Mouse (Mus musculus) lung, postnatal 0 days (tissue): ENCODE measurements around the gene Ttll9. TPM values are rescaled to one million over a fixed set of nuclear protein-coding genes. Genes with fewer than 3 reads are reported as not detected.

ENCODE experiments used
- ATAC-seq: fragments of 200-750 bp; cut with Nextera tagmentation; 2 replicates; pipeline ENCODE4 v1.8.0; 2017; ENCODE audit warnings: moderate library complexity
- DNase-seq: peaks from one replicate; pipeline ENCODE4 v3.0.0-alpha.2; 2016; ENCODE audit warnings: low spot score
- H3K27ac ChIP-seq: fragments of 300-500 bp; sonication (generic); 2 replicates; pipeline ENCODE4 v1.5.1; 2014; ENCODE audit warnings: antibody characterized with exemption, mild to moderate bottlenecking, low read length, mixed read lengths
- H3K27me3 ChIP-seq: fragments of 300-500 bp; sonication (generic); replicated peaks from 2 replicates; pipeline ENCODE4 v1.6.1; 2014; ENCODE audit warnings: low read length, mixed read lengths; ENCODE audit not compliant: insufficient read depth
- H3K36me3 ChIP-seq: fragments of 300-500 bp; sonication (generic); 2 replicates; pipeline ENCODE4 v1.6.1; 2014; ENCODE audit warnings: low read length, mixed read lengths; ENCODE audit not compliant: insufficient read depth
- H3K4me1 ChIP-seq: fragments of 300-500 bp; sonication (generic); 2 replicates; pipeline ENCODE4 v1.6.1; 2014; ENCODE audit warnings: antibody characterized with exemption, low read depth, low read length, mixed read lengths; ENCODE audit not compliant: insufficient read depth
- H3K4me2 ChIP-seq: fragments of 300-500 bp; sonication (generic); replicated peaks from 2 replicates; pipeline ENCODE4 v1.6.1; 2014; ENCODE audit warnings: low read depth, mild to moderate bottlenecking, low read length, moderate library complexity, mixed read lengths
- H3K4me3 ChIP-seq: fragments of 300-500 bp; sonication (generic); 2 replicates; pipeline ENCODE4 v1.5.1; 2014; ENCODE audit warnings: low read depth, low read length
- H3K9ac ChIP-seq: fragments of 300-500 bp; sonication (generic); replicated peaks from 2 replicates; pipeline ENCODE4 v1.6.1; 2014; ENCODE audit warnings: low read depth, mild to moderate bottlenecking
- H3K9me3 ChIP-seq: fragments of 300-500 bp; sonication (generic); 2 replicates; pipeline ENCODE4 v1.6.1; 2016; ENCODE audit warnings: low read length, mixed read lengths
- CTCF ChIP-seq: IDR thresholded peaks from 2 replicates; pipeline ENCODE4 v1.5.1; 2016; ENCODE audit warnings: antibody characterized with exemption, mild to moderate bottlenecking
- EP300 ChIP-seq: IDR thresholded peaks from 2 replicates; pipeline ENCODE4 v1.6.1; 2016; ENCODE audit warnings: antibody characterized with exemption, mild to moderate bottlenecking, control low read depth
- WGBS: fragments of 180-500 bp; shearing (Covaris S2); extraction: QIAGEN DNeasy Blood & Tissue Kit; methylation state at CpG from one replicate; pipeline ENCODE4 v1.1.7; 2014; 5-methylcytosine and 5-hydroxymethylcytosine counted together
- polyA plus RNA-seq: library from polyadenylated mRNA; unstranded; fragments of >200 nt; fragmentation: Nextera tagmentation; extraction: Ambion mirVana; gene quantifications from 2 replicates; pipeline ENCODE4 v1.2.1, GENCODE M21; 2015

Ttll9 gene
- polyA plus RNA-seq, 1 experiment from 2014 or later: 1.1 TPM

GRCm38 (mm10) chr2:153032973-153033372 lies 70.7 kb downstream of the Ttll9 start:
- Histone ChIP-seq H3K9me3 (no peaks in the 10 kb centered on the region), H3K4me2 (no peak overlapping the region), H3K9ac (no peak overlapping the region), H3K27me3 (peaks cover 24% of the 10 kb centered on the region), H3K36me3 (no peaks in the 10 kb centered on the region), H3K4me1 (no peaks in the 10 kb centered on the region), H3K4me3 (no peak overlapping the region), H3K27ac (no peak overlapping the region)
- ATAC-seq (no peak), DNase-seq (no peak)
- WGBS: 21% methylated on average over 4 of the region's 4 CpGs
- TF ChIP-seq CTCF (no peak), EP300 (no peak)

GRCm38 (mm10) chr2:153033545-153034230 lies 71.4 kb downstream of the Ttll9 start:
- no peak overlapping the region for H3K27ac ChIP-seq
- WGBS: 63% methylated on average over 5 of the region's 5 CpGs
- H3K27me3 ChIP-seq: peaks cover 24% of the 10 kb centered on the region

DNA sequence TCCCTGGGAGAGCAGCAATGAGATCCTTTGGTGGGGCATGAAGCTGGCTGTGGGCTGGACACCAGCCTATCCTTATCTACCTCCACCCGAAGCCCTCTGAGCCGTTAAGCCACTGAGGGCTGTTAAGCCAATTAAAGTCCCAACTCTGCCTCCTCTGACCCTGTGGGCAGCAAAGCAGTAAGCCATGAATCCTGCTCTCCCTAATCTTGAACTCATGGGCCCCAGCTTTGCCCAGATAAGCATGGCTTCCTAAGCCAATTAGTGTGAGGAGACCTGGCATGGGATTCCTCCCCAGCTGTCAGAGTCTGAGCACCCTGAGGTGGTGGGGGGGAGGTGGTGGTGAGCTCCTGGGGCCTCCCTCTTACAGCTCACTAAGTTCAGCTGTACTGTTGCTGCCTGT lies 74.4 kb downstream of the Ttll9 start:
- no peaks in the 10 kb centered on the region for H3K9me3 ChIP-seq
- H3K4me3 ChIP-seq: no peak overlapping the region
- no peak overlapping the region for H3K4me2 ChIP-seq
- DNase-seq (no peak), ATAC-seq (no peak)
- H3K4me1 ChIP-seq: no peaks in the 10 kb centered on the region
- TF ChIP-seq EP300: no peak
- TF ChIP-seq CTCF: no peak
- no peaks in the 10 kb centered on the region for H3K36me3 ChIP-seq
- H3K27me3 ChIP-seq: peaks cover 14% of the 10 kb centered on the region
- no peak overlapping the region for H3K27ac ChIP-seq
- WGBS: 14% methylated on average over 2 of the region's 2 CpGs
- H3K9ac ChIP-seq: no peak overlapping the region

More at GRCm38 (mm10) chr2:153033545-153034230, 71.4 kb downstream of the Ttll9 start:
- no peaks in the 10 kb centered on the region for H3K4me1 ChIP-seq
- no peak overlapping the region for H3K4me3 ChIP-seq
- no peaks in the 10 kb centered on the region for H3K9me3 ChIP-seq
- no peak overlapping the region for H3K4me2 ChIP-seq
- DNase-seq (no peak), ATAC-seq (no peak)
- no peak overlapping the region for H3K9ac ChIP-seq
- no peaks in the 10 kb centered on the region for H3K36me3 ChIP-seq
- no peak for TF ChIP-seq EP300
- no peak for TF ChIP-seq CTCF

GRCm38 (mm10) chr2:153043886-153044285 lies 81.6 kb downstream of the Ttll9 start:
- no peaks in the 10 kb centered on the region for H3K4me1 ChIP-seq

DNA sequence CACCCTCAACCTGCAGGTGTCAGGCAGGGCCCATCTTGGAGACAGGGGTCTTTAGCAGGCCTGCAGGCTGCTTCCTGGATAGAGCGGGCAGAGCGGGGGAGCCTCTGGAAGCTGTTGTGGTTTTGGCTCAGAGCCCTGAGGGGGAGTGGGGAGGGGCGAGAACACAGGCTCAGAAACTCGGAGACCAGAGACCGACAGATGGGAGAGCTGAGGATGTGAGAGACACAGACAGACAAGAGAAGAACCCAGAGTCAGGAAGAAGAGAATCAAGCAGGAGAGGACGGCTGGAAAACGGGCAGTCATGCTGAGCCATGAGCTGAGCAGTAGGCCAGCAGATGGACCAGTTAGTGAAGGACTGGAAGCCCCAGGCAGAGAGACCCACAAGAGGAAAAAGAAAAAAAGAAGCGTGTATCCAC lies 83.6 kb downstream of the Ttll9 start:
- Histone ChIP-seq H3K4me1 (no peaks in the 10 kb centered on the region), H3K9me3 (no peaks in the 10 kb centered on the region), H3K27ac (no peak overlapping the region), H3K4me3 (no peak overlapping the region), H3K4me2 (no peak overlapping the region), H3K27me3 (no peaks in the 10 kb centered on the region), H3K9ac (no peak overlapping the region), H3K36me3 (no peaks in the 10 kb centered on the region)
- TF ChIP-seq EP300: no peak
- TF ChIP-seq CTCF: no peak
- ATAC-seq: no peak
- no peak for DNase-seq
- WGBS: 21% methylated on average over 8 of the region's 8 CpGs

More at GRCm38 (mm10) chr2:153043886-153044285, 81.6 kb downstream of the Ttll9 start:
- 39% methylated on average over 3 of the region's 3 CpGs for WGBS
- ATAC-seq (no peak), DNase-seq (no peak)
- no peaks in the 10 kb centered on the region for H3K27me3 ChIP-seq
- TF ChIP-seq EP300 (no peak), CTCF (no peak)
- no peak overlapping the region for H3K27ac ChIP-seq
- H3K9ac ChIP-seq: no peak overlapping the region
- H3K9me3 ChIP-seq: no peaks in the 10 kb centered on the region
- H3K4me2 ChIP-seq: no peak overlapping the region
- no peak overlapping the region for H3K4me3 ChIP-seq
- H3K36me3 ChIP-seq: no peaks in the 10 kb centered on the region

DNA sequence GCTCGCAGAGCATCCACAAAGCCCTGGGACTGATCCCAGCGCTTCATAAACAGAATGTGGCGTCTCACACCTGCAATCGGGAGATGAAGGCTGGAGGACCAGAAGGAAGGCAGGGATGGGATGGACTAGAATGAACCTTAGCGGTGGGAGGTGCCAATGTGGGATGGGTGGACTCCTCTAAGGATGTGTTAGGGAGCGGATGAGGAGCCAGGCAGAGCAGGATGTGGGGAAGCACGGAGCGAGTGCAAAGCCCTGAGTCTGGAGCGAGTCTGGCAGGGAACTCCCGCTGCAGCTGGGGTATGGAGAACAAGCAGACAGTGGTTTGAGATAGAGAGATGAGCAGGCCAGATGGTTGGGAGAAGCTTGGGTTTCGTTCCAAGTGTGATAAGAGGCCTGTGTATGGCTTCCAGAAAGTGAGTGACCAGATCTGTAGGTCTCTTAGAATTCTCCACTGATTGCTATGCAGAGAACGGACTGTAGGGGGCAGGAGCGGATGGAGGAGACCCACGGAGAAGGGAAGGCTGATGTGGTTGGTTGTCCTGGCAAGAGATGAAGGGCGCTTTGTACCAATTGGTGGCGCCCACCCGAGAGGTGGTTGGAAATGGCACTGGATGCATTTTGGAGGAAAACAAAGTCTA lies 85.7 kb downstream of the Ttll9 start:
- Histone ChIP-seq H3K9me3 (no peaks in the 10 kb centered on the region), H3K9ac (no peak overlapping the region), H3K4me3 (no peak overlapping the region), H3K27ac (no peak overlapping the region), H3K4me2 (no peak overlapping the region), H3K36me3 (no peaks in the 10 kb centered on the region), H3K27me3 (peaks cover 11% of the 10 kb centered on the region; the same call in 1 of the 2 replicates), H3K4me1 (no peaks in the 10 kb centered on the region)
- TF ChIP-seq EP300: no peak
- TF ChIP-seq CTCF: peak; percentile 88
- ATAC-seq (peak; percentile 26; the same call in 1 of the 2 replicates), DNase-seq (peak; percentile 44)
- 36% methylated on average over 17 of the region's 17 CpGs for WGBS
